Mouse (Mus musculus) MEL (cell line): Measurements from ENCODE around the gene Kctd18.
"Not testable (repeated sequence)": the region's sequence is repeated elsewhere in the genome, so short reads cannot be mapped to it uniquely, and the experiment has no call there.

ENCODE experiments used
- CTCF ChIP-seq, 3 experiments: IDR thresholded peaks in 2 of 3; conservative IDR thresholded peaks in 1 of 3; 2 replicates each; pipeline ENCODE4 v1.5.1; 2011 to 2012; ENCODE audit warnings: low read length in 3 of 3, low read depth in 2 of 3, mild to moderate bottlenecking in 2 of 3, improper control_type of control experiment in 1 of 3, inconsistent platforms in 1 of 3, mixed read lengths in 1 of 3, moderate library complexity in 1 of 3; ENCODE audit not compliant: control insufficient read depth in 1 of 3, insufficient read depth in 1 of 3, poor library complexity in 1 of 3, severe bottlenecking in 1 of 3
- GABPA ChIP-seq: IDR thresholded peaks from 2 replicates; pipeline ENCODE4 v1.6.1; 2012; ENCODE audit warnings: low read depth, mild to moderate bottlenecking, inconsistent platforms, low read length, improper control_type of control experiment, moderate library complexity
- GATA1 ChIP-seq: IDR thresholded peaks from 2 replicates; pipeline ENCODE4 v1.6.1; 2011; ENCODE audit warnings: low read depth, low read length, improper control_type of control experiment
- MAX ChIP-seq: IDR thresholded peaks from 2 replicates; pipeline ENCODE4 v1.6.1; 2011; ENCODE audit warnings: low read length, improper control_type of control experiment
- MYC ChIP-seq: IDR thresholded peaks from 2 replicates; pipeline ENCODE4 v1.6.1; 2011; ENCODE audit warnings: low read depth, mild to moderate bottlenecking, low read length, improper control_type of control experiment, moderate library complexity
- POLR2A ChIP-seq, 2 experiments: IDR thresholded peaks; 2 replicates each; pipeline ENCODE4 v1.6.1; 2011 to 2012; ENCODE audit warnings: low read length in 2 of 2, mild to moderate bottlenecking in 2 of 2, control low read depth in 1 of 2, improper control_type of control experiment in 1 of 2, low read depth in 1 of 2, moderate library complexity in 1 of 2; ENCODE audit not compliant: control insufficient read depth in 1 of 2, insufficient read depth in 1 of 2, poor library complexity in 1 of 2
- TAL1 ChIP-seq: IDR thresholded peaks from 2 replicates; pipeline ENCODE4 v1.6.1; 2012; ENCODE audit warnings: mild to moderate bottlenecking, inconsistent platforms, low read length, moderate library complexity, mixed read lengths

DNA sequence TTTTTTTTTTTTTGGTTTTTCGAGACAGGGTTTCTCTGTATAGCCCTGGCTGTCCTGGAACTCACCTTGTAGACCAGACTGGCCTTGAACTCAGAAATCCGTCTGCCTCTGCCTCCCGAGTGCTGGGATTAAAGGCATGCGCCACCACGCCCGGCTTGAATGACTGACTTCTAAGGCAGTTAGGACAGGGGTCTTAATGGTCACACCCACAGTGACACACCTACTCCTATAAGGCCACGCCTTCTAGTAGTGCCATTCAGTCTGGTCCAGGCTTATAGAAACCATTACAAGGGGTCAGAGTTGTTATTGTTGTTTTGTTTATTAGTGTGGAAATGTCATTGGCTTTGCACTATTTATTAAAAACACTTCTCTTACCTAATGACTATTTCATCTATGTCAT, 12.4 kb downstream of the Kctd18 start:
- not testable (repeated sequence) for TF ChIP-seq GABPA; CTCF (IDR thresholded peaks at IDR 0.05 in 2 of 3, conservative IDR thresholded peaks at IDR 0.05 in 1 of 3; ENCODE audit: control insufficient read depth in 1 of 3, insufficient read depth in 1 of 3, low read depth in 2 of 3, low read length in 3 of 3, poor library complexity in 1 of 3, severe bottlenecking in 1 of 3); GATA1; TAL1; MYC; POLR2A (IDR thresholded peaks at IDR 0.05; ENCODE audit: control insufficient read depth in 1 of 2, insufficient read depth in 1 of 2, low read depth in 1 of 2, low read length in 2 of 2, poor library complexity in 1 of 2); MAX
